Mouse (Mus musculus) urinary bladder, postnatal 4 days (tissue): ENCODE results near the gene Tmprss12.
"Not testable (repeated sequence)": the region's sequence is repeated elsewhere in the genome, so short reads cannot be mapped to it uniquely, and the experiment has no call there.

Source experiments
- DNase-seq, 2 experiments: peaks; one replicate each; pipeline ENCODE4 v3.0.0; 2021 to 2022; ENCODE audit warnings: low spot score in 2 of 2

Tmprss12 gene

GRCm38 (mm10) chr15:100280626-100281025 lies at the start of gene Tmprss12:
Gene Tmprss12 (plus strand): TSS chr15:100280837.
- DNase-seq, result no peak

GRCm38 (mm10) chr15:100231616-100232525 lies 48.8 kb upstream of the Tmprss12 start:
- DNase-seq, result no peak

- DNase-seq, result no peak
These were observed 45.2 kb upstream of the Tmprss12 start for GRCm38 (mm10) chr15:100235208-100235965.

GRCm38 (mm10) chr15:100236952-100237351 lies 43.7 kb upstream of the Tmprss12 start:
- no peak for DNase-seq

GRCm38 (mm10) chr15:100241780-100242179 lies 38.9 kb upstream of the Tmprss12 start:
- DNase-seq, result no peak

- DNase-seq, result no peak
These were observed 34.7 kb upstream of the Tmprss12 start for GRCm38 (mm10) chr15:100245951-100246350.

GRCm38 (mm10) chr15:100247296-100247695 lies 33.3 kb upstream of the Tmprss12 start:
- DNase-seq, result no peak

- no peak for DNase-seq
These were observed 31.8 kb upstream of the Tmprss12 start for GRCm38 (mm10) chr15:100248665-100249433.

- DNase-seq, result no peak
These were observed 29.4 kb upstream of the Tmprss12 start for GRCm38 (mm10) chr15:100251153-100251780.

- no peak for DNase-seq
These were observed 24.3 kb upstream of the Tmprss12 start for GRCm38 (mm10) chr15:100256386-100256785.

GRCm38 (mm10) chr15:100257305-100257704 lies 23.3 kb upstream of the Tmprss12 start:
- no peak for DNase-seq

- DNase-seq, result no peak
These were observed 21.8 kb upstream of the Tmprss12 start for GRCm38 (mm10) chr15:100258646-100259425.

GRCm38 (mm10) chr15:100260351-100260750 lies 20.3 kb upstream of the Tmprss12 start:
- not testable (repeated sequence) for DNase-seq

- DNase-seq, result no peak
These were observed 17.3 kb upstream of the Tmprss12 start for GRCm38 (mm10) chr15:100263246-100263905.

GRCm38 (mm10) chr15:100265586-100266325 lies 14.9 kb upstream of the Tmprss12 start:
- no peak for DNase-seq

- DNase-seq, result no peak
These were observed 11.7 kb upstream of the Tmprss12 start for GRCm38 (mm10) chr15:100268916-100269315.

- no peak for DNase-seq
These were observed 10.9 kb upstream of the Tmprss12 start for GRCm38 (mm10) chr15:100269776-100270175.

GRCm38 (mm10) chr15:100270609-100271008 lies 10.0 kb upstream of the Tmprss12 start:
- DNase-seq, result not testable (repeated sequence)

GRCm38 (mm10) chr15:100271411-100271810 lies 9.2 kb upstream of the Tmprss12 start:
- DNase-seq, result no peak
